Mouse (Mus musculus): ENCODE results near the gene Foxf2. TPM values are rescaled to one million over a fixed set of nuclear protein-coding genes. Genes with fewer than 3 reads are reported as not detected.

The Foxf2 gene
- total and polyA plus RNA-seq, 2 experiments = not detected

DNA sequence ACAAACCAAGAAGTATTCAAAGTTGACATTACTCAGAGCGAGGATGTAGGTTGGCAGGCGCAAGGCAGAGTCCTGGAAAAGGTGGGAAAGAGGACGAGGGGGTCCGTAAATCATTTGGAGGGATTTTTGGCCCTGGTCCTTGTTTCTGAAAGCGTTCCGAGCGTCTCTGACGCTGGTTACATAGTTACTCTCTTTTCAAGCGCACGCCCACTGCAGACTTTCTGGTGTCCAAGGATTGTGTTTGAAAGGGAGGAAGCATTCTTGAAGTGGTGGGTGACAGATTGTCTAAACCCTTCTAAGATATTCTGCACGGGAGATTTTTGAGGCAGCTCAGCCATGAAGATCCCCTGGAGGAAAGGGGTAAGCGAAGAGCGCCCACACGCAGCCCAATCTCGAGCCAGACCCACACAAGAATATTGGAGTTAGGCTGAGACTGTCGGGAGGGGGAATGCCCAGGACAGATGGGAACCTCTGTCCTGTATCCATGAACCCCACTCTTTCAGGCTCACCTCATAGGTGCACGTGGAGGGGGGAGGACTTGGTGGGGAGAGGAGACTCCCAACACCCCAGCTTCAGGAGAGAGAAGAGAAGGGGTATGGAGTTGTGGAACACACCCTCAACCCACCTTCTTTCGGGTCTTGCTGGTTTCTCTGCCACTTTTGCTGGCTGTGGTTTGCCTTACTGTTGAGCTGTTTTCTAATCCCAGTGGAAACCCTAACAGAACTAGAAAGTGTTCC, 6.5 kb upstream of the Foxf2 start:
- Histone ChIP-seq H3K4me3 (ENCODE audit: insufficient read depth, low read depth, low read length) (no peak overlapping the region), H3K36me3 (ENCODE audit: control insufficient read depth, insufficient read depth, low read length) (no peaks in the 10 kb centered on the region), H3K27ac (replicated peaks; ENCODE audit: insufficient read depth, low read depth, low read length) (no peak overlapping the region), H3K79me2 (ENCODE audit: control insufficient read depth, insufficient read depth, low read length) (no peaks in the 10 kb centered on the region), H3K9ac (ENCODE audit: low read depth, low read length) (no peak overlapping the region), H3K27me3 (ENCODE audit: control insufficient read depth, insufficient read depth, low read length) (peaks cover 16% of the 10 kb centered on the region), H3K4me1 (ENCODE audit: control insufficient read depth, insufficient read depth, low read length) (peaks cover 6% of the 10 kb centered on the region; the same call in 1 of the 2 replicates)
- WGBS = 7% methylated on average over 18 of the region's 18 CpGs
- no peak for DNase-seq (ENCODE audit: extremely low read depth, low read depth, low spot score)
- TF ChIP-seq CTCF (IDR thresholded peaks at IDR 0.05; ENCODE audit: low read depth, low read length) (no peak), POLR2A (IDR thresholded peaks at IDR 0.05; ENCODE audit: extremely low read depth, insufficient read depth, low read length) (no peak)

DNA sequence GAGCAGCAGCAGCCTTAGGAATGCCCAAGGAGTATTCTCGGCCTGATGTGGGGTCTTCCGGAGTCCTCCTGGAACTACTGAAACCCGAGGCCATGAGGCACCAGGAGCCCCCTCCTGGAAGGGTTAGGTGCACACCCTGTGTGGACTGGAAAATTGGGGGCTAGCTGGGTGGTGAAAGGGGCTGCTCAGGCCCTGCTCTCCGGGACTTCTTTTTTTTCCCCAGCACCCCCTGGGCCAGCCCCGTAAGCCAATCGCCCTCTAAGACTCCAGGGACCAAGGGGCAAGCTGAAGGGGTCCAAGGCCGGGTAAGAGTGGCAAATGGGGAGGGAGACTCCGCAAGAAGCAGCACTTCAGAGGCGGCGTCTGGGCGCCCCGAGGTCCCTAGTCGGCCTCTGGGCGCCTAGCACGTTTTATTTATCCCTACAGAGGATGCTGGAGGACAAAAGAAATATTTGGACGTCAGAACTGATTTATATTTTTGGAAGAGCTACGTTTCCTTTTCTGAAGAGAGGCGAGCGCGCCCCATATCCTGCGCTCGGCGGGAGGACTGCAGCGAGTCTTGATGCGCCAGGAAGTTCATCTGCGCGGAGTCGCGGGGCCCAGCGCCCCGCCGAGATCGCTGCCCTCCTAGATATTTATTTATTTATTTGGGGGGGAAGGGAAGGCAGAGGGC, 5.7 kb upstream of the Foxf2 start:
- TF ChIP-seq POLR2A (IDR thresholded peaks at IDR 0.05; ENCODE audit: extremely low read depth, insufficient read depth, low read length) (no peak), CTCF (IDR thresholded peaks at IDR 0.05; ENCODE audit: low read depth, low read length) (no peak)
- Histone ChIP-seq H3K4me1 (ENCODE audit: control insufficient read depth, insufficient read depth, low read length) (peaks cover 6% of the 10 kb centered on the region; the same call in 1 of the 2 replicates), H3K9ac (ENCODE audit: low read depth, low read length) (no peak overlapping the region), H3K79me2 (ENCODE audit: control insufficient read depth, insufficient read depth, low read length) (no peaks in the 10 kb centered on the region), H3K27me3 (ENCODE audit: control insufficient read depth, insufficient read depth, low read length) (peaks cover 12% of the 10 kb centered on the region), H3K36me3 (ENCODE audit: control insufficient read depth, insufficient read depth, low read length) (no peaks in the 10 kb centered on the region), H3K4me3 (ENCODE audit: insufficient read depth, low read depth, low read length) (no peak overlapping the region), H3K27ac (replicated peaks; ENCODE audit: insufficient read depth, low read depth, low read length) (no peak overlapping the region)
- DNase-seq (ENCODE audit: extremely low read depth, low read depth, low spot score) = no peak
- 4% methylated on average over 33 of the region's 33 CpGs for WGBS

DNA sequence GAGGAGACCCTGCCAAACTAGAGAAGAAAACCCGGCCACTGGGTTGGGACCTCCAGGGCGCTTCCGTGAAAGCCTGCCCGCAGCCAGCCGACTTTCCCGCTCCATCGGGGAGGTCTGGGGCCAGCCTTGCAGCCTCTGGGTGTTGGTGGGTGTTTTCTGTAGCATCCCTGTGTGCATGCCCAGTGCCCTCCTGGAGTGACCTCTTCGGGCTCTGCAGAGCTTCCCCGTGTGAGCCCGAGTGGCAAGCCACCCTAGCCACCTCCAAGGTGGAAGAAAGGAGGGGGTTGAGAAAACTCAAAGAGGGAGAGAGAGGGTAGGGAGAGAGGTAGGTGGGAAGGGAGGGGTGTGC, 5.1 kb upstream of the Foxf2 start:
- Histone ChIP-seq H3K27ac (replicated peaks; ENCODE audit: insufficient read depth, low read depth, low read length) (no peak overlapping the region), H3K79me2 (ENCODE audit: control insufficient read depth, insufficient read depth, low read length) (no peaks in the 10 kb centered on the region), H3K4me1 (ENCODE audit: control insufficient read depth, insufficient read depth, low read length) (peaks cover 6% of the 10 kb centered on the region; the same call in 1 of the 2 replicates), H3K36me3 (ENCODE audit: control insufficient read depth, insufficient read depth, low read length) (no peaks in the 10 kb centered on the region), H3K27me3 (ENCODE audit: control insufficient read depth, insufficient read depth, low read length) (peaks cover 11% of the 10 kb centered on the region; the same call in 1 of the 2 replicates), H3K4me3 (ENCODE audit: insufficient read depth, low read depth, low read length) (no peak overlapping the region), H3K9ac (ENCODE audit: low read depth, low read length) (no peak overlapping the region)
- 2% methylated on average over 10 of the region's 10 CpGs for WGBS
- TF ChIP-seq CTCF (IDR thresholded peaks at IDR 0.05; ENCODE audit: low read depth, low read length) (no peak), POLR2A (IDR thresholded peaks at IDR 0.05; ENCODE audit: extremely low read depth, insufficient read depth, low read length) (no peak)
- no peak for DNase-seq (ENCODE audit: extremely low read depth, low read depth, low spot score)

DNA sequence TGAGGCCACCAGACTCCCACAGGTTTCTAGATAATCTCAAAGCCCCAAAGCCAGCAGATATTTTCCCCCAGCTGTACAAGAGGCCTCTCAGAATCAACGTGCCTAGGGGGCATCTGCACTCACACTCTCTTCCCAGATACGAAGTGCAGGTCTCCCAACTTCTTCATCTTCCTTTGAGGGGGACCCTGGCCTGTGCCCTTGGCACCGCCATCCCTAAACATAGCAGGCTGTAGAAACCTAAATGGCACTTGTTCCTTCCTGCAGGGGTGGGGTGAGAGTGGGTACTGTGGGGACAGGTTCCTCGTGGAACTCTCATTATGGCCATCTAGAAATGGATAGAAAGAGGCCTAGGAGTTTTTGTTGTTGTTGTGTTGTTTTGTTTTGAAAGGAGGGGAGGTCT, 4.7 kb upstream of the Foxf2 start:
- no peak for DNase-seq (ENCODE audit: extremely low read depth, low read depth, low spot score)
- TF ChIP-seq POLR2A (IDR thresholded peaks at IDR 0.05; ENCODE audit: extremely low read depth, insufficient read depth, low read length) (no peak), CTCF (IDR thresholded peaks at IDR 0.05; ENCODE audit: low read depth, low read length) (no peak)
- H3K4me1 ChIP-seq (ENCODE audit: control insufficient read depth, insufficient read depth, low read length) = peaks cover 6% of the 10 kb centered on the region; the same call in 1 of the 2 replicates
- peaks cover 11% of the 10 kb centered on the region for H3K27me3 ChIP-seq (ENCODE audit: control insufficient read depth, insufficient read depth, low read length)
- no peak overlapping the region for H3K4me3 ChIP-seq (ENCODE audit: insufficient read depth, low read depth, low read length)
- no peak overlapping the region for H3K9ac ChIP-seq (ENCODE audit: low read depth, low read length)
- H3K36me3 ChIP-seq (ENCODE audit: control insufficient read depth, insufficient read depth, low read length) = no peaks in the 10 kb centered on the region
- 12% methylated on average over 4 of the region's 4 CpGs for WGBS
- no peaks in the 10 kb centered on the region for H3K79me2 ChIP-seq (ENCODE audit: control insufficient read depth, insufficient read depth, low read length)
- H3K27ac ChIP-seq (replicated peaks; ENCODE audit: insufficient read depth, low read depth, low read length) = no peak overlapping the region

DNA sequence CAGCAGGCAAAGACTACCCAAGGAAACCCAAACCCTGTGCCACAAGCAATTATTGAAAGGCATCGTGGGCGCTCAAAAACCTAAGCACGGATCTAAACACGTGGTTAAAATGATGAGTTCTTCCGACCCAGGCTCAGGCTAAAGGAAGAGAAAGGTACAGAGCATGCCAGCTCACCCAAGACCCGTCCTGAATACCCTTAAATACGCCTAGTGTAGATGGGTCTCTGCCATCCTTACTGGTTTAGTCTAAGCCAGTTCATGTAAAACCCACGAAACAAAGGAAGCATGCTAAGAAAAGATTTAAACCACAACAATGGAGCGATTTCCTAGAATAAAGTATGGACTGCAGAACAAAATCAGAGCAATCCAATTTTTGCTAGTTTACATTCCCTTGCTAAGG, 3.9 kb upstream of the Foxf2 start:
- no peaks in the 10 kb centered on the region for H3K79me2 ChIP-seq (ENCODE audit: control insufficient read depth, insufficient read depth, low read length)
- H3K36me3 ChIP-seq (ENCODE audit: control insufficient read depth, insufficient read depth, low read length) = no peaks in the 10 kb centered on the region
- 5% methylated on average over 9 of the region's 9 CpGs for WGBS
- H3K4me3 ChIP-seq (ENCODE audit: insufficient read depth, low read depth, low read length) = no peak overlapping the region
- peaks cover 6% of the 10 kb centered on the region; the same call in 1 of the 2 replicates for H3K4me1 ChIP-seq (ENCODE audit: control insufficient read depth, insufficient read depth, low read length)
- no peak overlapping the region for H3K27ac ChIP-seq (replicated peaks; ENCODE audit: insufficient read depth, low read depth, low read length)
- H3K27me3 ChIP-seq (ENCODE audit: control insufficient read depth, insufficient read depth, low read length) = peaks cover 14% of the 10 kb centered on the region
- TF ChIP-seq CTCF (IDR thresholded peaks at IDR 0.05; ENCODE audit: low read depth, low read length) (no peak), POLR2A (IDR thresholded peaks at IDR 0.05; ENCODE audit: extremely low read depth, insufficient read depth, low read length) (no peak)
- DNase-seq (ENCODE audit: extremely low read depth, low read depth, low spot score) = no peak
- H3K9ac ChIP-seq (ENCODE audit: low read depth, low read length) = no peak overlapping the region

DNA sequence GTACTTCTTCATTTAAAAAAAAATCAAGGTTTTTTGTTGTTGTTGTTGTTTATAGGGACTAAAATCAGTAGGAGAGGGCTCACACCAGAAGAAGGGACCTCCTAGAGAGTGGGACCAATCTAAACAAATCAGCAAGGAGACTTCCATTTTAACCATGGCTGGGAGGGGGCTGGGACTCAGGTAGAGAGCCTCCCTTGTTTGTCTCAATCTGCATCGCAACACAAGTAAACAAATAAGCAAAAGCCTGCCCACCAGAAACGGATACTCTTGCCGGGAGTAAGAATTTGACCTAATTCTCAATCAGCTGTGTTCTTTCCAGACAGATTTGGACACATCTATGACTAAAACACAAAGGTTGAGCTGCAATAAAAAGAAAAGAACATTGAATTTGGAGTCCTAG, 3.2 kb upstream of the Foxf2 start:
- TF ChIP-seq CTCF (IDR thresholded peaks at IDR 0.05; ENCODE audit: low read depth, low read length) (no peak), POLR2A (IDR thresholded peaks at IDR 0.05; ENCODE audit: extremely low read depth, insufficient read depth, low read length) (no peak)
- Histone ChIP-seq H3K27ac (replicated peaks; ENCODE audit: insufficient read depth, low read depth, low read length) (no peak overlapping the region), H3K4me1 (ENCODE audit: control insufficient read depth, insufficient read depth, low read length) (peaks cover 6% of the 10 kb centered on the region; the same call in 1 of the 2 replicates), H3K36me3 (ENCODE audit: control insufficient read depth, insufficient read depth, low read length) (no peaks in the 10 kb centered on the region), H3K9ac (ENCODE audit: low read depth, low read length) (no peak overlapping the region), H3K79me2 (ENCODE audit: control insufficient read depth, insufficient read depth, low read length) (no peaks in the 10 kb centered on the region), H3K27me3 (ENCODE audit: control insufficient read depth, insufficient read depth, low read length) (peaks cover 19% of the 10 kb centered on the region), H3K4me3 (ENCODE audit: insufficient read depth, low read depth, low read length) (no peak overlapping the region)
- DNase-seq (ENCODE audit: extremely low read depth, low read depth, low spot score) = no peak
- 11% methylated on average over 3 of the region's 3 CpGs for WGBS
